Mouse (Mus musculus): ENCODE measurements around the gene Txlna.

The Txlna gene

DNA sequence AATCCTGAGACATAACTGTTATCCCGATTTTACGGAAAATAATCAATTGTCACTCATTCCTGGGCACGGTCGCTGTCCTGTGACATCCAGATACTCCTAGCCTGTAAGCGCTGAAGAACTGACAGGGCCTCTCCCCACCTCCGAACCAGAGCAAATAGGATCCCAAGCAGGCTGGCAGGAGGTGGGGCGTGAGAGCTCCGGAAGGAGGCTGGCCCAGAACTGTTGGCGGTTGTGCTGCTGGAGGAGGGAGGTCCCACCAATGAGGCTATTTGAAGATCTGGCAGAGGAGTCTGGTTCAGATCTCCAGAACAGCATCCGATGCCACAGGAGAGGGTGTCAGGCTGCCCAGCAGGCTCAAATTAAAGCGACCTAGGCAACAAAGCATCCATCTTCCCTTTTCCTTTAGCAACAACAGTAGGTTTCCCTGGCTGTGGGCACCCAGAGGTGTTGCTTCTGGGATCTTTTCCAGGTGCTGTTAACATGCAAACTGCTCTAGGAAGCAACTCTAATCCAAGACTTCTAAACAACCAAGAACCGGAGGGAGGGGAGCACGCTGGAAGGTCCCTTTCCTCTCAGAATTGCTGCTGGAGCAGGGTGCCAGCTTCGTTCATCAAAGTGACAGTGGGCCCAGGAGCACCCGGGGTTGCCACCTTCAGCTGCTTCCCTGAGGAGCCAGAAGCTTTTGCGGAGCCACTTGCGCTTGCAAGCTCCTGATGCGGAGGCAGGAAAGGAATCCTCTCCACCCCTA, 16.4 kb downstream of the Txlna start:
- peak; percentile 93 for DNase-seq

DNA sequence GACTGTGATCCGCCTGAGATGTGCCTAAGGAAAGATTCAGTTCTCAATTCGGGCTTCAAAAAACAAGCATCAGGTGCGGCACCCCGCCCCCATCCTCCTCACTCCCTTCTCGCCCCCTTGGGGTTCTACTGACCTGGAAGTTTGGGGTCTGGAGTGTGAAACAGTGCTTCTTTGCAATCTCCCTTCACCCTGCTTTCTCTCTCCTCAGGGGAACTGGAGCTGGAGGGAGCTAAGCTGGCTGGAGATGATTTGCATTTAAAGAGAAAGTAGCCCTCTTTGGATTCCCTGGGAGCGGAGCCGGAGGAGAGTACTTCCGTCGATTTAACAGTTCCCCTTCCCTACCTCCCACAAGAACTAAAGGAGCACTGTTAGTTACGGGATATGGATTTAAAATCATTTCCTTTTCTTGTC, 17.2 kb downstream of the Txlna start, which contains the start of gene Ccdc28b:
TSS of gene Ccdc28b (minus strand) at position 267 of the 411 bp plus-strand sequence.
- DNase-seq, result peak; percentile 70

DNA sequence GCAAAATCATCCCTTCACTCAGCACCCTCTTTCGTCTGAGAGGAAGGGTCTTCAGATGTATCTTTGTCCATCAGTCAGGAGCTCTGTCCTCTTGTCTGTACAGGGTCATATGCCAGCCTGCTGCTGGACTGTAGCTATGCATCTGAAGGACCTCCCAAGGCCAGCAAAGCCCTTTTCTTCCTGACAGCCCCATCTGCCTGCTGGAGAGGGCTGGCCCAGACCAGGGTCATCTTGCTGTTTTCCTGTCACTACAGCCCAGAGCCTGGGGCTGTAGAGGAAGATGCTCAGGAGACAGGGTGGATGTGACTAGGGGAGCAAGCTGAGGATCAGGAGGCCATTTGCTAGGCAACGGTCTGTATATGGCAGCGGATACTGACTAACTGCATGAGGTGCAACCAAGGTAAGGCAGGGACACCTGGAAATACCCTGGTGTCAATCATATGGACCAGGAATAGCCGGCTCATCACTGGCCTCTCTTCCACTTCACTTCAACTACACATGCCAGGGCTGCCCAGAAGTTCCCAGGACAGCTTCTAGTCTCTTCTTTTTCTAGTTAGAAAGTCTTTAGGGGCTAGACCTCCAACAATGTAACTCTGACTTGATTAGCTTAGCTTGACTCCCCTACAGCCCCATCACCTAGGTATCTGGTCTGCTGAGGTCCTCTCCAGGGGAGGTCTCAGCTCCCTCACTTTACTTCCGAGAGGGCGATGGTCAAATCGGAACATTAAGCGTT, 17.9 kb downstream of the Txlna start:
- no peak for DNase-seq

DNA sequence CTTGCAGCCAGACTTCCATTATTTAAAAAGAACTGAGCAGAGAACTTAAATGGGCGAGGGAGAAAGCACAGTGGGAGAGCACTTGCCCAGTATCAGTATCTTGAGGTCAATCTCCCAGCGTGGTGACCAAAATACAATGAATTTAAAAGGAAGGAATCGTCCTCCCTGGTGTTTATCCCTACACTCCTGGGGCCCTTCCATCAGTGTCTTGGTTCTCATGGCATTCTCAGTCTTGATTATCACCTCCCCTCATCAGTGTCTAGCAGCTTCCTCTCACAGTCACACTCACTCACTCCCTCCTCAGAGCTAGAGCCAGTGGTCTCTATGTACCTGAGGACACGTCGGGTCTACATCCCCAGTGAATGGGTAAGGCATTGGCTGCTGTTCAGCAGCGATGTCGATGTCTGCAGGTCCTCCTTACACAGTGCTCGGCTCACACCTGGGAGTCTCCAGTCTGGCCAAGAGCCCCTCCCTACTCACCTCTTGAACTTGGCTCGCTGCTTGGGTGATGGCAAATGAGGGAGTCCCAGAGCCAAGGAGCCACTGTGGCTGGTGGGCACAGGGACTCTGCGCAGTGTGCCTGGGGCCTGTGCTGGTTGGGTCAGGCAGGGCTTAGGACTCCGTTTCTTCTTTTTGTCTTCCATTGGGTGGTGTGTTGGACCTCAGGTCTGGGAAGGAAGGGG, 18.6 kb downstream of the Txlna start:
- no peak for DNase-seq

DNA sequence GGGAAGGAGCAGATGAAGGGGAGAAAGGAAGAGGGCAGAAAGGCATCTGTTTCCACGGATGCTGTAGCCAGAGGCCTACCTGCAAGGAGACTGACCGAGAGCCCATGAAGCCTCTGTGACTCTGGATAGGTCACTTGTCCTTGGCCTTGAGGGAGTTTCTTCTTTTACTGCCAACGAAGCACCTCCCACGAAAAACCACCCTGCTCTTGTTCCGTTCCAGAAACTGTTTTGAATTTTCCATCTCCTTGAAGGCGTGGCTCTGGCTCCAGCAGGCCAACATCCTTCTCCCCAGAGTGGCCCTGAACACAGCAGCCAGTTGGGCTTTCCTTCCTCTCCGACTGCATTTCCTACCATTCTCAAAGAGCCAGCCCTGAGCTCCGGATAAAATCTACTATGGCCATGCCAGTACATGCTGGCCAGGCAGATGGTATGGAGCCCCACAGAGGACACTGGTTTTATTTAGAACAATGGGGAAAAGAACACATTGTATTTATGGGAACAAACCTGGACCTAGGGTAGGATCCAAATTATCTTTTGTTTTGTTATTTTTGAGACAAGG, 19.5 kb downstream of the Txlna start:
- DNase-seq, result peak; percentile 73

DNA sequence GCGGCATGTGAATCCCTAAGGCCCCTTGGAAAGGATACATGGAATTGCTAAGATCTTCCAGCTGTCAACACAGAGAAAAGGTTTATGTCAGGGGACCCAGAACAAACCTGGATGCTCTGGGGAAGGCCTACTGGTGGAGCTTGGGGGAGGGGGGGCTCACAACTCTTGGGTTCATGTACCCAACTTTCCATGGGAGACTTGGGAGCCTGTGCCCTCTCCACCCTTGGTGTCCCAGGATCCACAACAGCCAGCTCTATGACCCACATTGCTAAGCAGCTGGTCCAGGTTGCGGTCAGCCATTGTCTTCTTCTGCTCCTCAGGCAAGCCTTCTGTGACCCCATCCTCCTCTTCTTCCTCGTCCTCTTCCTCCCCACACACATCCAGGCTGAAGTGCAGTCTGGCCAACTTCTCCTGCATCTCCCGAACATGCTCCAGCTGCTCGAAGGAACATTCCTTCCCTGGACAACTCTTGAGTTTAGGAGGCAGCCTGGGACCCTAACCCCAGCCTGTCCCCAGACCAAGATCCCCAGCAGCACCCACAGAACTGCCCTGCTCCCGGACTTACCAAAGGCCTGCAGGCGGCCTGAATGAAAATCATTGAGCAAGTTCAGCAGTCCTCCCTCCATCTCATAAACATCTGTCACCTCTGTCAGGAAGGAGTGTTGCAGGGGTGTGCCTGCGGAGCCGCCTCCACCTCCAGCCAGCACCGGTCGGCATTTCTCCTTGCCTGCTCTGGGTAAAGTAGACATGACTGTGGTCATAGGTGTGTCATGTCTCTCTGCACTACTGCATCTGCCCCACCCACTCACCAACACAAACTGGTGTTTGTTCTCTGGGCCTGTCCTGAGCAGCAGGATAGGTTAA, 20.2 kb downstream of the Txlna start:
- DNase-seq, result no peak

DNA sequence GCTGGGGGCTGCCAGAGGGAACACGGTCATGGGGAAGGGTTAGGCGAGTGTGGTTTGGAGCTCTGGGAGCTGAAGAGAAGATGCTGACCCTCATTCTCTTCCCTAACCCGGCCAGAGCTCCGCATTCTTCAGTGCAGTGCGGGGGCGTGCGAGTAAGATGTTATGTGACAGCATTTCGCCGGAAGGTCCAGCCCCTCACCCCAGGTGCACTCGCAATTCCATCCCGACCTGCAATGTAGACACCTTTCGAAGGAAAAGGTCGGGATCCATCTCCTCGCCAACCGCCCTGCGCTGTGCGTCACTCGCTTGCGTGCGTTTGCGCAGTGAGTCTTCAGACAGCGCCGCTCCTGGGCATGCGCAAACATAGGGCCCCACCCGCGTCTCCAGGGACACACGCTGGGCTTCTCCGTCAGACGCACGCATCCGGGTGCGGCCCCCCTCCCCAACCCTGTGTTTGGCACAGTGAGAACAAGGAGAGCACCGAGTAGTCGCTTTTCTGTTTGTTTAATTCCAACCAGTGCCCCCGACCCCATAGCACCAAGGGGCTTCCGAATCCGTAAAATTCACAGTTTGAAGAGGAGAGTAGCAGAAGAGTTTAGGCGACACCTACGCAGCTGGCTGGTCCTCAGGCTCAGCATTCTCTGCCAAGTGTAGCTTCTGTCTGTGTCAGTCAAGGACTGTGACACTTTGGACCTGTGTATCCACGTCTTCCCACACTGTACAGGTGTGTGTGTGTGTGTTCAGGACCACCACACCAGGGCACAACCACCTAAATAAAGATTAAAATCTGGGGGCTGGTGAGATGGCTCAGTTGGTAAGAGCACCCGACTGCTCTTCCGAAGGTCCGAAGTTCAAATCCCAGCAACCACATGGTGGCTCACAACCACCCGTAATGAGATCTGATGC, 21.8 kb downstream of the Txlna start, which contains the start of gene Iqcc:
TSS of gene Iqcc (minus strand) at position 314 of the 906 bp plus-strand sequence.
- peak; percentile 98 for DNase-seq

DNA sequence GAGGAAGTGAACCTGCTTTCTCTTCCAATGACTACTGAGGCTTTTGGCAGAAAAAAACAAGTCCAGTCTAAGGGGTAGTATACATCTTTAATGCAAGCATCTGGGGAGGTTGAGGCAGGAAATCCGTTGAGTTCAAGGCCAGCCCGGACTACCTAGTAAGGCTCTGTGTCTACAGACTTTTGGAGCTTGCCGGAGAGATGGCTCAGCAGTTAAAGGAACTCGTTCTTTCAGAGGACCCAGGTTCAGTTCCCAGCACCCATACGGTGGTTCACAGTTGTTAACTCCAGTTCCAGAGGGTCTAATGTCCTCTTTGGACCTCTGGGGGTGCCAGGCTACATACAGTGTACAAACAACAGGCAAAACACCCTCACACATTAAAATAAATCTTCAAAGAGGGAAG, 22.8 kb downstream of the Txlna start:
- DNase-seq, result no peak

DNA sequence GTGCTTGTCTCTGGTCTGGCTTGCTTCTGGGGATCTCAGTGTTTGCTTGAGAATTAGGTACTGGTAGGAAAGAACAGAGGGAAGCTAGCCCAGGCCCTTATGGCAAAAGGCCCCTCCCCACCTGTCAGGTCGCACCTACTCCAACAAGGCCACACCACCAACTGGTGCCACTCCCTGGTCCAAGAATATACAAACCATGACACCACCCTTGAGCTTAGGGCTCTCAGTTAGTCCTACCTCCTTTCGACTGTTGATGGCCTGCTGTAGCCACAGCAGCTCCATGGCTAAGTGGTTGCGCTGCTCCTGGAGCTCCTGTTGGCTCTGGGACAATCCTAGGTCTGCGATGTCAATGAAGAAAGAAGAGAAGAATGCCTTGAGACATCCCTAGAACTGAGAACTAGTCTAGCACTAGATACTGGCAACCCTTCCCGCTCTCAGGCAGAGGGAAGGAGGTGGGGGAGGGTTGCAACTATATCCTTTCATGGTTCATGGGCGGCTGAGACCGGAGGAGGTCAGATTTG, 23.7 kb downstream of the Txlna start:
- DNase-seq, result no peak

DNA sequence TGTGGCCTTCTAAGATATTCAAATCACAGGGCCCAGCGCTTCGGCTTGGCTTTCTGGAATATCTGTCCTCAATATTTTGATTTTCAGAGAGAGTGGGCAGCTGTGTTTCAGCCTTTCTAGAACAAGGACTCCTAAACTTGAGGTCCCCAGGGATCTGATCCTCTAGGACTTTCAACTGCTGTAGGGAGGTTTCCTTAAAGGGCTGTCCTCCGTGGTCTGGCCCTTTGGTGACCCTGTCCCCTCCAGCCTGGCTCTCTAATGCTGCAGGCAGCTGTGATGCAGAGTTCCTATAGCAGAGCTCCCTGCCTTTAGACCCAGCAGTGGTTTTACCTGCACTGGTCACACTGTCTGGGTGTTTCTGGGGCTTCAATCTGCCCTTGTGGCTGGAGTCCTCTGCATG, 24.2 kb downstream of the Txlna start:
- no peak for DNase-seq

DNA sequence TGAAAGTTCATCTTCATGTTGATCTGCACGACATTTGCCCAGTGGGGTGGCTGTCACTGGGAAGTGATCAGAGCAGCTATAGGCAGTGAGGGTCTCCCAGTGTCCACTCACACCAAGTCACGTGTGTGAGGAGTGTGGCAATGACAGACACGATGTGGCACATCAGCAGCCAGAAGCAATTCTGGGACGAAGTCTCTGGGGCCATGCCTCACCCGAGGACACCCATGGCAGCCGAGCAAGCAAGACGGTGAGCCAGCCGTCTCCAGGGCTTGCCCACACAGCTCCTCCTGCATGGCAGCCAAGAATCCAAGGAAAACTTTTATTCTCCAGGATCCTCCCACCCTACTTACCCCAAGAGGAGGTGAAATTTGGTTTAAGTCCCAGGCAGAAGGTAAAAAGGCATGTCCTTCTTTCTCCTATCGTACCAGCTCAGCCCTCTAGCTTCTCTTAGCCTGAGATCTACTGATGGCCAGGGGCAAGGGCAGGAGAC, 25.0 kb downstream of the Txlna start:
- no peak for DNase-seq

DNA sequence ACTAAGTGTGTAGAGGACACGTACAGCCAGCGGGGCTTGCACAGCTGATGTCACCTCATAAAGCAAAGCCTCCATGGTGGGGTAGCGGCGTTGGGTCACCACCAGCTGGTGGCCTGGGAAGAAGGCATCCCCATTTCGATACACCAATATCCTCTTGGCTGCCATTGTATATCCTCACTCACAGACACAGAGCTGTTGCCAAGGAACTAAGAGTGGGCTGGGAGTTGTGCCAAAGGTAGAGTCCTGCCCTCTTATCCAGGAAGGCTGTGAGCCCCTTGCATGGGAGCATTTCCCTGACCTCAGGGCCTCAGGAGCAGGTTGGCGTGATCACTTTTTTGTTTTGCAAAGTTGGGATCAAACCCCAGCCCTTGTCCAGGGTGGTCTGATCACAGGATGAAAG, 26.8 kb downstream of the Txlna start, which contains the start of gene Dcdc2b:
TSS of gene Dcdc2b (minus strand) at position 165 of the 400 bp plus-strand sequence.
- DNase-seq, result peak; percentile 87

DNA sequence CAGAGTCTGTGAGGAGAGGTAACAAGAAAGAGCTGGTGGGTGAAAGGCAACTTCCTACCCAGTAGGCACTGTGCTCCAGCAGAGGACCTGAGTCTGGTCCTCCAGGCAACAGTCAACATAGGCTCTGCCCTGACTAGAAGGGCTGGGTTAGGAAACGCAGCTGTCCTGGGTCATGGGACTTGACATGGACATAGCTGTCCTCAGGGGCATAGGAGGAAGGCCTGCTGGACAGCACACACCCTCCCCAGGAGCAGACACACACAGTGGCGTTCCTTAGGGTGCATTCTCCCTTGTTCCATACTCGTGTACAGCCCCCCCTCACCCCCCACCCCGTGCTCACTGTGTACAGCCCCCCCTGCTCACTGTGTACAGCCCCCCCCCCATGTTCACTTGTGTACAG, 30.4 kb downstream of the Txlna start:
- DNase-seq, result no peak

DNA sequence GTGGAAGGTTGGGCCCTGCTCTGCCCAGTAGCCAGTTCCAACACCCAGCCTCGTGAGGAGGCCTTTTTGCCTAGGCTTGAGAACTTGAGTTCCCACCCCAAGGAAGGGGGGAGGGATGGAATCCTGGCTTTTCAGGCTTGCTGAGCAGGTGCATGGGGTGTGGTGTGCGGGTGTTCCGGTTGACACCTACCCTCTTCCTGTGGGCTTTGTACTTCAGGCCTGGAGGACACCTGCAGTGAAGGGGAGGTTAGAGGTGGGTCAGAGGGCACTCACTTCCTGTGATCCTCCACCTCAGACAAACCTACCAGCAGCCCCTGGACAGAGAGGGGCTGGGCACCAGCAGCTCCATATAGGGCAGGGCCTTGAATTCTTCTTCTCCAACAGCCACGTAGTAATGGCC, 30.8 kb downstream of the Txlna start:
- no peak for DNase-seq

DNA sequence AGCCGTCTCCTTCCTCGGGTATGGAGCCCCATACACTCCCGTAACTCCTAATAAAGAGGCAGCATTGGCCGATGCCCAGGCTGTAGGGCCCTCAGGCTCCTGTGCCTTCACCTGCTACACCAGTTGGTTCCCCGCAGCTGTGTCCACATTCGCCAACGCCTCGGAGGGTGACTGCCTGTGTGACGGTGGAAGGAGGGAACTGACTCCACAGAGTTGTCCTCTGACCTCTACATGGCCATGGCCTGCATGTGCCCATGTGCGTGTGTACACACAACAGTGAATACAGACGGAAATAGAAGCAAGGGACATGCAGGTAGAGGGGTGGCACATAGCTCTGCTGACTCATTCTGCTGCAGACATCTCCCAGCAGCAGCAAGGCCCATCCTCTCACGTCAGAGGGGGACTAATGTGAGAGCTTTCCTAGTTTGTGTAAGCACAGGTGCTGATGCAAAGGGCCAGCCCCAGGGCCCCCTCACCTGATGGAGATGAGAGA, 31.7 kb downstream of the Txlna start:
- DNase-seq, result no peak

DNA sequence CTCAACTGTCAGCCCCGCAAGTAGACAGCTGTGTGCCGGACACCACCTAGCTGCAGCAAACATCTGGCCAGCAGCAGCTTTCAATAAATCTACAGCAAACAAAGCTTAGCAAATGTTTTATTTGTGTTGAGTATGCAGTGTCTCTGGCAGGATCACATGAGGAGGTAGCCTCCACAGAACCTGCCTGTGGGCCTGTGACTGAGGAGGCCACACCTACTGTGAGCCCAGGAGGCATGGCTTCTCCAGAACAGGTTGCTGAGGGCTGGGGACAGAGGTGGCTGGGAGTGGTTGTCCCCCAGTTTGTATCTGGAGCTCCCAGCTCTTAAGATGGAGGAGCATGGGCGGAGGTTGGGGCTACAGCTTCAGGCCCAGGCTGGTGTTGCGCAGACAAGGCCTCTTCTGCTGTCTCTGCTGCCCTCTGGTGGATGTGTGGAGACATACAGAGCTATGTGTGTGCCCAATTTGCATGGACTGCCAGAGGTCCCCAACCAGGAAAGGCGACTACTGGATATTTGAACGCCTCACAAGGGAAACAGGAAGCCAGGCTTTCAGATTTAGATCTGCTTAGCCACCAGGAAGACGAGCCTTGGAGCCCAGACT, 32.3 kb downstream of the Txlna start:
- peak; percentile 91 for DNase-seq

DNA sequence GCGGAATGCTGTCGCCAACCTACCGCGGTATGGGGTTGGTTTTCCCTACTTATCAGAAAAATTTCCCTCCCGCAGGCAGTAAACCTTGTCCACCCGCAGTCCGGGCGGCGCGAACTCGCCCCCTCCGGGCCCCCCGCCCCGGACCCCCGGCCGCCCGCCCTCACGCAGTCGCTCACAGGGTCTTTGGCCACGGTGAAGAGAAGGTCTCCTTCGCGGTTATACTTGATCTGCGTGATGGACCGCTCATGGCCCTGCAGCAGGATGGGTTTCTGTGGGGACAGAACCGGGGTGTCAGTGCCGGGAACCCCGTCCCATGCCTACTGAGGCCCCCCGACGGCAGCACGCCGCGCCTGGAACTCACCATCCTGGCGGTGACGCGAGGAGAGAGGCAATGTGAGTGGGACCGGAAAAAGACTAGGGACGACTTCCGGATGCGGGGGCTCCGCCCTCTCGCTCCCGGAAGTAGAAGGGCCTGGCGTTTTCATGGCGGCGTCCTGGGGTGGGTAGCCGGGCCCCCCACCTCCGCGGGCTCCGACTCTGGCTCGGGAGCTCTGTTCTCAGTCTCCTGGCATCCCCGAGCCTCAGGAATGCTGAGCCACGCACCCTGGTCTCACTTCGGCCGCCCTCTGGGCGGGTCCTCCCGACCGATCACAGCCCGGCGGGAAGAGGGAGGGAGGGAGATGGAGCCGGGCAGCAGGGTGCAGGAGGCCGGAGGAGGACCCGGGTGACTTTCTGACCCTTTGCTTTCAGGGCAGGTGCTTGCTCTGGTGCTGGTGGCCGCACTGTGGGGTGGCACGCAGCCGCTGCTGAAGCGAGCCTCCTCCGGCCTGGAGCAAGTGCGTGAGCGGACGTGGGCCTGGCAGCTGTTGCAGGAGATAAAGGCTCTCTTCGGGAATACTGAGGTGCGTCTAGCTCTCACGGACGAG, 40.4 kb downstream of the Txlna start, which contains the start of the genes Eif3i and Tmem234:
TSS of gene Eif3i (minus strand) at position 416 of the 926 bp plus-strand sequence.
TSS of gene Tmem234 (plus strand) at position 436 of the 926 bp plus-strand sequence.
- DNase-seq, result peak; percentile 89

DNA sequence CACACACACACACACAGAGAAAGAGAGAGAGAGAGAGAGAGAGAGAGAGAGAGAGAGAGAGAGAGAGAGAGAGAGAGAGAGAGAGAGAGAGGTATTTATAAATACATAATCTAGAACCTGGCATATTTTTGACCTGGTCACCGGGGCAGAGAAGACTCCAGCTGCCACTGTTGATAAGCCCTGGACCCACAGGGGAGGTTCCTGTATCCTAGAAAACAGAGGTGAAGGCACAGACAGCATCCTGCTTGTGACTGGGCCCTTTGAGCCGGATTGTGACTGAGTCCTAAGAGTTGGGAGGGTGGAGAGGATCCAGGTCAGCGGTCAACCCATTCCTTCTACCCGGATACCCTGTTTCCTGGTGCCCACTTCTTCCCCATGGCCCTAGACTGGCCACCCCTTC, 52.0 kb downstream of the Txlna start:
- no peak for DNase-seq

DNA sequence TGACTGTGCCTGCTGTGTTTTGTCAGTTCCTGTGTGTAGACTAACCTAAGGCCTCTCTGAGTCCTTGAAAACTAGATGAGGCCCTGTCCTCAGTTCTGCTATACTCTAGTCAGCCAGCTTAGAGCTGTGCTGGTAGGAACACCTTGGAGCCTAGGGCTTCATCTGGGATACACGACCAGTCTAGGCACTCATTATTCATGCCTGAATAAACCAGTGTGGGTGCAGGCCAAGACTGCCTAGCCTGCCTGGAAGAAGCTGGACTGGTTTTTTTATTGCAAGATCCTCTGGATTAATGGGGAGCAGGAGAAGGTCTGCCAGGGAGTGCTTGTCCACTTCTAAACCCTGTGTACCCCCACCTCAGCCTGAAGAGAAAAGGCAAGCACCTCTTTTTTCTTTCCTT, 53.9 kb downstream of the Txlna start:
- no peak for DNase-seq
